Mouse (Mus musculus) kidney, embryonic 16.5 days (tissue): Measurements from ENCODE around the gene Hadha. TPM values are rescaled to one million over a fixed set of nuclear protein-coding genes. Genes with fewer than 3 reads are reported as not detected.

Source experiments
- ATAC-seq: fragments of 200-750 bp; cut with Nextera tagmentation; 2 replicates; pipeline ENCODE4 v1.8.0; 2017; ENCODE audit warnings: moderate TSS enrichment; ENCODE audit not compliant: low FRiP score, low TSS enrichment
- H3K27ac ChIP-seq: fragments of 300-500 bp; sonication (generic); 2 replicates; pipeline ENCODE4 v1.5.1; 2014; ENCODE audit warnings: low read length
- H3K27me3 ChIP-seq: fragments of 300-500 bp; sonication (generic); 2 replicates; pipeline ENCODE4 v1.6.1; 2014; ENCODE audit warnings: low read length, control low read depth, mixed read lengths; ENCODE audit not compliant: insufficient read depth
- H3K36me3 ChIP-seq: fragments of 300-500 bp; sonication (generic); 2 replicates; pipeline ENCODE4 v1.6.1; 2014; ENCODE audit warnings: low read length, control low read depth, mixed read lengths; ENCODE audit not compliant: insufficient read depth
- H3K4me1 ChIP-seq: fragments of 300-500 bp; sonication (generic); 2 replicates; pipeline ENCODE4 v1.6.1; 2014; ENCODE audit warnings: low read length, control low read depth, mixed read lengths; ENCODE audit not compliant: insufficient read depth
- H3K4me2 ChIP-seq: fragments of 300-500 bp; sonication (generic); replicated peaks from 2 replicates; pipeline ENCODE4 v1.6.1; 2014; ENCODE audit warnings: low read depth, low read length
- H3K4me3 ChIP-seq: fragments of 300-500 bp; sonication (generic); 2 replicates; pipeline ENCODE4 v1.5.1; 2014; ENCODE audit warnings: mild to moderate bottlenecking, low read length
- H3K9ac ChIP-seq: fragments of 300-500 bp; sonication (generic); replicated peaks from 2 replicates; pipeline ENCODE4 v1.6.1; 2014; ENCODE audit warnings: low read length
- H3K9me3 ChIP-seq: fragments of 300-500 bp; sonication (generic); 2 replicates; pipeline ENCODE4 v1.6.1; 2016; ENCODE audit warnings: low read length, control low read depth
- WGBS: fragments of 180-500 bp; shearing (Covaris S2); extraction: QIAGEN DNeasy Blood & Tissue Kit; methylation state at CpG from one replicate; pipeline ENCODE4 v1.1.7; 2014; 5-methylcytosine and 5-hydroxymethylcytosine counted together
- polyA plus RNA-seq: library from polyadenylated mRNA; unstranded; fragments of >200 nt; fragmentation: Nextera tagmentation; extraction: Ambion mirVana; gene quantifications from 2 replicates; pipeline ENCODE4 v1.2.1, GENCODE M21; 2015

Hadha gene
- polyA plus RNA-seq, 1 experiment from 2014 or later = 170 TPM

GRCm38 (mm10) chr5:30155395-30155792, 432 bp upstream of the Hadha start:
- Histone ChIP-seq H3K27ac (peak overlapping the region; percentile 92), H3K27me3 (no peaks in the 10 kb centered on the region), H3K36me3 (no peaks in the 10 kb centered on the region), H3K4me2 (peak overlapping the region; percentile 82), H3K9me3 (no peaks in the 10 kb centered on the region), H3K9ac (peak overlapping the region; percentile 92), H3K4me3 (peak overlapping the region; percentile 98), H3K4me1 (peaks cover 15% of the 10 kb centered on the region; the same call in 1 of the 2 replicates)
- peak; percentile 65 for ATAC-seq
- WGBS = under 1% methylated on average over 31 of the region's 31 CpGs

GRCm38 (mm10) chr5:30154013-30154412, 949 bp downstream of the Hadha start:
- H3K4me1 ChIP-seq = peaks cover 15% of the 10 kb centered on the region; the same call in 1 of the 2 replicates
- H3K27ac ChIP-seq = 0 out of 2 replicates have a peak overlapping the region, but pooled peaks have one; percentile 92
- no peaks in the 10 kb centered on the region for H3K36me3 ChIP-seq
- H3K4me3 ChIP-seq = peak overlapping the region; percentile 98
- ATAC-seq = no peak
- peak overlapping the region; percentile 82 for H3K4me2 ChIP-seq
- H3K9me3 ChIP-seq = no peaks in the 10 kb centered on the region
- H3K9ac ChIP-seq = peak overlapping the region; percentile 92
- WGBS = 27% methylated on average over 4 of the region's 4 CpGs
- H3K27me3 ChIP-seq = no peaks in the 10 kb centered on the region

GRCm38 (mm10) chr5:30153222-30153621, 1.7 kb downstream of the Hadha start:
- H3K27ac ChIP-seq = no peak overlapping the region
- H3K9ac ChIP-seq = no peak overlapping the region
- no peaks in the 10 kb centered on the region for H3K9me3 ChIP-seq
- 92% methylated on average over 2 of the region's 2 CpGs for WGBS
- H3K4me3 ChIP-seq = no peak overlapping the region
- H3K4me1 ChIP-seq = peaks cover 15% of the 10 kb centered on the region; the same call in 1 of the 2 replicates
- H3K27me3 ChIP-seq = no peaks in the 10 kb centered on the region
- H3K4me2 ChIP-seq = no peak overlapping the region
- no peaks in the 10 kb centered on the region for H3K36me3 ChIP-seq
- ATAC-seq = no peak

DNA sequence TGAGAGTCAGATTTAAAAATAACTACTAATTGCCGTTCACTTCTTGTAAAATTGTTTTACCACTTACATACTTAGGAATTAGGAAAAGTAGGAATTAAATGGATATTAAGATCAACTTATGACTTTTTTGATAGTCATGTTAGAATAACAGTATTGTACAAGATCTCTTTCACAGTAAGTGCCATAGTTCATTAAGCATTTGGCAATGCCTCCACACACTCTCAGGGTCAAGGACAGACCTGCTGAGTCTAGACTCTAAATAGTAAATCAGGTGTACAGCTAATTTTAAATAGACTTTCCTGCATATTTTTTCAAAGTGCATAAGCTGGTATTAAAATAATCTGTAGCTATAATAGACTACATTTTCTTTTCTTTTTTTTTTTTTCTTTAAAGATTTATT, 2.5 kb downstream of the Hadha start:
- Histone ChIP-seq H3K9ac (no peak overlapping the region), H3K36me3 (no peaks in the 10 kb centered on the region), H3K27ac (no peak overlapping the region), H3K4me2 (no peak overlapping the region), H3K27me3 (no peaks in the 10 kb centered on the region), H3K4me1 (peaks cover 15% of the 10 kb centered on the region; the same call in 1 of the 2 replicates), H3K9me3 (no peaks in the 10 kb centered on the region), H3K4me3 (no peak overlapping the region)
- 84% methylated on average over 1 of the region's 1 CpGs for WGBS
- no peak for ATAC-seq

GRCm38 (mm10) chr5:30152007-30152406, 3.0 kb downstream of the Hadha start:
- no peak overlapping the region for H3K27ac ChIP-seq
- H3K36me3 ChIP-seq = 0 out of 2 replicates have a peak, but pooled peaks cover under 1% of the 10 kb centered on the region
- no peaks in the 10 kb centered on the region for H3K9me3 ChIP-seq
- no peak overlapping the region for H3K9ac ChIP-seq
- no peaks in the 10 kb centered on the region for H3K27me3 ChIP-seq
- no peak overlapping the region for H3K4me2 ChIP-seq
- 77% methylated on average over 4 of the region's 4 CpGs for WGBS
- H3K4me1 ChIP-seq = peaks cover 15% of the 10 kb centered on the region; the same call in 1 of the 2 replicates
- no peak for ATAC-seq
- no peak overlapping the region for H3K4me3 ChIP-seq

DNA sequence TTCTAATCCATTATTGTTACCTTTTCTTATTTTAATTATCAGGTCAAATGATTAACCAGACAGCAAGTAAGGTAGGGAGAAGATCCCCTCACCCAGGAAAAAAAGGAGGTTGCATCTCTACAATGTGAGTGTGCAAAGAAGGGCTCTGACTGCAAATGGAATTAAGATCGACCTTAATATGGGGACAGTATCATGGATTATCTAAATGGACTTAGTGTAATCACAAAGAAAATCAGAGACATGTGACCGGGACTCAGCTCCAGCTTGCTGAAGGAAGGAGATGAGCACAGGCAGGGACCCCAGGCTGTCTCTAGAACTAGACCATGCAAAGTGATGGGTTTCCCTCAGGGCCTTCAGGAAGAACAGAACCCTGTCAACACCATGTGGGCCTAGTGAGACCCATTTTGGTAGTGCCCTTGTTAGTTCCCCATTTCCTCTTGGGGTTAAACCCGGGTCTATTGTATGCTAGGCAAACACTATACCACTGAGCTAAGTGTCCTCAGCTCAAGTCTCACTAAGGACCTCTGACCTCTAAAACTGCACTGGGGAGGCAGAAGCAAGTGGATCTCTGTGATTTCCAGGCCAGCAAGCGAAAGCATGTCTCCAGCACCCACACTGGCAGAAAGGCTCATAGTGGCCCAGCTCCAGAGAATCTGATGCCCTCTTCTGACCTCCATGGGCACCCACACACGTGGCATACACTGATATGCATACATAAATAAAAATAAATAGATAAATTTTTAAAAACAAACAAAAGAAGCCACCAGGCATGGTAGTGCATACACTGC, 6.6 kb downstream of the Hadha start:
- 83% methylated on average over 5 of the region's 5 CpGs for WGBS
- Histone ChIP-seq H3K9me3 (no peaks in the 10 kb centered on the region), H3K36me3 (peaks cover 31% of the 10 kb centered on the region), H3K9ac (no peak overlapping the region), H3K27me3 (no peaks in the 10 kb centered on the region), H3K4me2 (no peak overlapping the region), H3K4me1 (peaks cover 6% of the 10 kb centered on the region; the same call in 1 of the 2 replicates), H3K4me3 (no peak overlapping the region), H3K27ac (no peak overlapping the region)
- ATAC-seq = no peak

GRCm38 (mm10) chr5:30146526-30146925, 8.4 kb downstream of the Hadha start:
- ATAC-seq = no peak
- Histone ChIP-seq H3K27me3 (no peaks in the 10 kb centered on the region), H3K9me3 (no peaks in the 10 kb centered on the region), H3K27ac (no peak overlapping the region), H3K4me2 (no peak overlapping the region), H3K4me3 (no peak overlapping the region), H3K36me3 (peaks cover 40% of the 10 kb centered on the region), H3K9ac (no peak overlapping the region), H3K4me1 (peaks cover 5% of the 10 kb centered on the region; the same call in 1 of the 2 replicates)
- 94% methylated on average over 6 of the region's 6 CpGs for WGBS

DNA sequence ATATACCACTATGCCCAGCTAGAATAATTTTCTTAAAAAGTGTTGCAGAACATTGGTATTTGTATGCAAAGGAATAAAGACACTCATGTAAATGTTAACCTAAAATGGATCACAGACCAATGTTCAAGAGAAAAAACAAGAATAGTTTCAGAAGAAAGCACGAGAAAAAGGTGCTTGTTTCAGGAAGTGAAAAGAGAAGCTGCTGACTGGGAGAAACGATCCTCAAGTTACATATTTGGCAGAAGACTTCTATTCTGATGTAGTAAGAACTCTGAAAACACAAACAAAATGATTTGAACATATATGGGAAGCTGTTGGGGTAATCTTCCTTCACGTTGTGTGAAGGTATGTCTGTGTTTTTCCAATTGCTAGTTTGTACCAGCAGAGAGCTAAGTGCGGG, 16.8 kb downstream of the Hadha start:
- no peak overlapping the region for H3K4me2 ChIP-seq
- peaks cover 36% of the 10 kb centered on the region for H3K36me3 ChIP-seq
- no peaks in the 10 kb centered on the region for H3K9me3 ChIP-seq
- no peak overlapping the region for H3K9ac ChIP-seq
- H3K27me3 ChIP-seq = no peaks in the 10 kb centered on the region
- no peak overlapping the region for H3K4me3 ChIP-seq
- ATAC-seq = no peak
- no peaks in the 10 kb centered on the region for H3K4me1 ChIP-seq
- WGBS = 87% methylated on average over 4 of the region's 4 CpGs
- no peak overlapping the region for H3K27ac ChIP-seq

GRCm38 (mm10) chr5:30137271-30137670, 17.7 kb downstream of the Hadha start:
- WGBS = 94% methylated on average over 9 of the region's 9 CpGs
- Histone ChIP-seq H3K4me1 (no peaks in the 10 kb centered on the region), H3K36me3 (peaks cover 40% of the 10 kb centered on the region), H3K27ac (no peak overlapping the region), H3K4me2 (no peak overlapping the region), H3K9me3 (no peaks in the 10 kb centered on the region), H3K4me3 (no peak overlapping the region), H3K9ac (no peak overlapping the region), H3K27me3 (no peaks in the 10 kb centered on the region)
- ATAC-seq = no peak

- Histone ChIP-seq H3K4me3 (no peak overlapping the region), H3K9ac (no peak overlapping the region), H3K27me3 (no peaks in the 10 kb centered on the region), H3K27ac (no peak overlapping the region), H3K4me1 (no peaks in the 10 kb centered on the region), H3K9me3 (no peaks in the 10 kb centered on the region), H3K36me3 (peaks cover 41% of the 10 kb centered on the region), H3K4me2 (no peak overlapping the region)
- 93% methylated on average over 11 of the region's 11 CpGs for WGBS
- no peak for ATAC-seq
Measured at GRCm38 (mm10) chr5:30135711-30136231, 19.2 kb downstream of the Hadha start.
